18 mouse cellular contexts compared by ENCODE assay signal in the genomic region with DNA sequence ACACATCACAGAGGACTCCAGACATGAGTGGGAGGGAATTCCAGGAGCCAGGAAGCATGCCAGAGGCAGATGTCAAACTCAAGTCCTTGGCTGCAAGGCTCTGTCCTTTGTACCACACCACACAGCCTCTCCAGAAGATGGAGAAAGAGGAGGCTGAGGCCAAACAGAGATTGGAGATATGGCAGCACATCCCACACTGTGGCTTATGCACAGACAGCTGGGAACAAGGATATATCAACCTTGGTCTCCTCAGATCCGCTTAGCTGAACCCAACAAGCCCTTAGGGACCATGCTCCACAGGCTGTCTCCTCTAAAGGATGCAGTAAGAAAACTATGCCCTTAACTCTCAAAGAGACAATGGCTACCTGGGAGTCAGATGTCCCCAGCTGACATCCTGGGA. TPM values are rescaled to one million over a fixed set of nuclear protein-coding genes. Genes with fewer than 3 reads are reported as not detected.
DNase-seq lines count a peak whose midpoint lies in the region; ATAC-seq and TF ChIP-seq lines count a peak whose summit lies in the region.
"Had no signal": no experiment of that assay in that cellular context is flagged by ENCODE, and none has a peak within 500 bp of the region (broad histone marks: within the 10 kb centered on the region; RNA-seq: fewer than 3 reads in every experiment).

No protein-coding gene starts in this region.

- no peaks in the 10 kb centered on the region for H3K79me2 ChIP-seq in MEL (ENCODE audit: control insufficient read depth, insufficient read depth, low read length, poor library complexity)

- TF ChIP-seq EP300 in MEL (IDR thresholded peaks at IDR 0.05; ENCODE audit: low read depth in 1 of 2, low read length in 2 of 2), result no peak

- peak overlapping the region; percentile 83 for H3K27ac ChIP-seq in hindbrain, embryonic 13.5 days
- H3K27ac ChIP-seq in hindbrain, embryonic 11.5 days (ENCODE audit: low read depth, low read length), result no peak overlapping the region
- H3K27ac ChIP-seq in MEL (ENCODE audit: control insufficient read depth, low read depth, low read length), result no peak overlapping the region
- 0 out of 2 replicates have a peak overlapping the region, but pooled peaks have one; percentile 7 for H3K27ac ChIP-seq in hindbrain, embryonic 15.5 days (replicated peaks)
- no peak overlapping the region for H3K27ac ChIP-seq in kidney, embryonic 16.5 days (ENCODE audit: low read length)
- H3K27ac ChIP-seq: intestine, embryonic 15.5 days; kidney, embryonic 15.5 days; macrophage had no signal

- TF ChIP-seq POLR2A in MEL (IDR thresholded peaks at IDR 0.05; ENCODE audit: control insufficient read depth in 1 of 2, insufficient read depth in 1 of 2, low read depth in 1 of 2, low read length in 2 of 2, poor library complexity in 1 of 2), result no peak

- TF ChIP-seq CTCF in MEL (IDR thresholded peaks at IDR 0.05 in 2 of 3, conservative IDR thresholded peaks at IDR 0.05 in 1 of 3; ENCODE audit: control insufficient read depth in 1 of 3, insufficient read depth in 1 of 3, low read depth in 2 of 3, low read length in 3 of 3, poor library complexity in 1 of 3, severe bottlenecking in 1 of 3), result no peak

- H3K9me3 ChIP-seq in hindbrain, embryonic 13.5 days, result no peaks in the 10 kb centered on the region
- H3K9me3 ChIP-seq in hindbrain, embryonic 11.5 days (ENCODE audit: control insufficient read depth, low read length), result no peaks in the 10 kb centered on the region
- H3K9me3 ChIP-seq in MEL (replicated peaks; ENCODE audit: insufficient read depth, low read length), result no peaks in the 10 kb centered on the region
- no peaks in the 10 kb centered on the region for H3K9me3 ChIP-seq in hindbrain, embryonic 15.5 days
- no peaks in the 10 kb centered on the region for H3K9me3 ChIP-seq in kidney, embryonic 16.5 days (ENCODE audit: low read length)
- H3K9me3 ChIP-seq: intestine, embryonic 15.5 days; kidney, embryonic 15.5 days had no signal

- ATAC-seq in hindbrain, embryonic 13.5 days (ENCODE audit: low FRiP score), result no peak
- no peak for ATAC-seq in hindbrain, embryonic 11.5 days (ENCODE audit: low FRiP score)
- no peak for ATAC-seq in hindbrain, embryonic 15.5 days (ENCODE audit: low FRiP score, low read depth)
- ATAC-seq in kidney, embryonic 16.5 days (ENCODE audit: low FRiP score, low TSS enrichment), result no peak
- ATAC-seq: activated CD4-positive, CD25-positive, alpha-beta regulatory T cell, adult 4 months; intestine, embryonic 15.5 days; Patski had no signal

- no peak for TF ChIP-seq RAD21 in MEL (IDR thresholded peaks at IDR 0.05; ENCODE audit: low read depth, low read length)

- whole genome bisulfite sequencing in hindbrain, embryonic 13.5 days, result 71% methylated on average over 1 of the region's 1 CpGs
- WGBS in hindbrain, embryonic 11.5 days, result 74% methylated on average over 1 of the region's 1 CpGs
- WGBS in hindbrain, embryonic 15.5 days, result 62% methylated on average over 1 of the region's 1 CpGs
- 93% methylated on average over 1 of the region's 1 CpGs for WGBS in kidney, embryonic 16.5 days

- no peak overlapping the region for H3K9ac ChIP-seq in hindbrain, embryonic 13.5 days
- H3K9ac ChIP-seq in hindbrain, embryonic 11.5 days (ENCODE audit: low read depth, low read length), result no peak overlapping the region
- no peak overlapping the region for H3K9ac ChIP-seq in MEL (ENCODE audit: control insufficient read depth, low read depth, low read length, poor library complexity, severe bottlenecking)
- H3K9ac ChIP-seq in hindbrain, embryonic 15.5 days, result no peak overlapping the region
- no peak overlapping the region for H3K9ac ChIP-seq in kidney, embryonic 16.5 days (replicated peaks; ENCODE audit: low read length)
- H3K9ac ChIP-seq: intestine, embryonic 15.5 days; kidney, embryonic 15.5 days had no signal

- no peak overlapping the region for H3K4me2 ChIP-seq in hindbrain, embryonic 13.5 days
- H3K4me2 ChIP-seq in hindbrain, embryonic 11.5 days (replicated peaks; ENCODE audit: low read depth, low read length), result no peak overlapping the region
- H3K4me2 ChIP-seq in hindbrain, embryonic 15.5 days, result no peak overlapping the region
- H3K4me2 ChIP-seq in kidney, embryonic 16.5 days (replicated peaks; ENCODE audit: low read depth, low read length), result no peak overlapping the region
- H3K4me2 ChIP-seq: heart, embryonic 11.5 days; intestine, embryonic 15.5 days; kidney, embryonic 15.5 days had no signal

- H3K4me3 ChIP-seq in hindbrain, embryonic 13.5 days, result no peak overlapping the region
- no peak overlapping the region for H3K4me3 ChIP-seq in hindbrain, embryonic 11.5 days (ENCODE audit: low read depth, low read length)
- no peak overlapping the region for H3K4me3 ChIP-seq in MEL (ENCODE audit: control insufficient read depth in 1 of 2, insufficient read depth in 1 of 2, low read depth in 2 of 2, low read length in 2 of 2)
- H3K4me3 ChIP-seq in hindbrain, embryonic 15.5 days, result no peak overlapping the region
- no peak overlapping the region for H3K4me3 ChIP-seq in kidney, embryonic 16.5 days (ENCODE audit: low read length)
- H3K4me3 ChIP-seq: intestine, embryonic 15.5 days; kidney, embryonic 15.5 days had no signal

- H3K36me3 ChIP-seq in hindbrain, embryonic 13.5 days, result no peaks in the 10 kb centered on the region
- no peaks in the 10 kb centered on the region for H3K36me3 ChIP-seq in hindbrain, embryonic 11.5 days (ENCODE audit: control insufficient read depth, insufficient read depth, low read length)
- H3K36me3 ChIP-seq in MEL (ENCODE audit: control insufficient read depth in 1 of 2, insufficient read depth in 2 of 2, low read length in 2 of 2), result peaks cover 6 to 24% of the 10 kb centered on the region in 2 experiments
- no peaks in the 10 kb centered on the region for H3K36me3 ChIP-seq in hindbrain, embryonic 15.5 days
- no peaks in the 10 kb centered on the region for H3K36me3 ChIP-seq in kidney, embryonic 16.5 days (ENCODE audit: insufficient read depth, low read length)
- H3K36me3 ChIP-seq: intestine, embryonic 15.5 days; kidney, embryonic 15.5 days had no signal

- peak; percentile 16 for DNase-seq in cerebellum, adult 9-10 months
- DNase-seq in cerebellum, postnatal 4 days (ENCODE audit: low spot score in 2 of 2), result no peak
- no peak for DNase-seq in hindbrain, embryonic 11.5 days (ENCODE audit: low spot score)
- DNase-seq in MEL (ENCODE audit: low read depth, low spot score), result no peak
- DNase-seq in spleen, adult 18-20 months, result no peak
- DNase-seq: adrenal gland, postnatal 25 days; heart, postnatal 14 days; liver; lung, adult 2 months had no signal

- H3K4me1 ChIP-seq in hindbrain, embryonic 13.5 days (replicated peaks), result peaks cover 32% of the 10 kb centered on the region
- peaks cover 9% of the 10 kb centered on the region for H3K4me1 ChIP-seq in hindbrain, embryonic 11.5 days (replicated peaks; ENCODE audit: control insufficient read depth, insufficient read depth, low read length)
- peaks cover 9 to 21% of the 10 kb centered on the region in 2 experiments for H3K4me1 ChIP-seq in MEL (ENCODE audit: control insufficient read depth in 1 of 2, insufficient read depth in 2 of 2, low read length in 2 of 2)
- peaks cover 25% of the 10 kb centered on the region for H3K4me1 ChIP-seq in hindbrain, embryonic 15.5 days (replicated peaks)
- H3K4me1 ChIP-seq in kidney, embryonic 16.5 days (ENCODE audit: insufficient read depth, low read length), result peaks cover 3% of the 10 kb centered on the region; the same call in 1 of the 2 replicates

- H3K27me3 ChIP-seq in hindbrain, embryonic 13.5 days, result no peaks in the 10 kb centered on the region
- H3K27me3 ChIP-seq in hindbrain, embryonic 11.5 days (ENCODE audit: control insufficient read depth, insufficient read depth, low read length), result no peaks in the 10 kb centered on the region
- H3K27me3 ChIP-seq in MEL (ENCODE audit: control insufficient read depth in 1 of 2, insufficient read depth in 2 of 2, low read length in 2 of 2), result no peaks in the 10 kb centered on the region
- no peaks in the 10 kb centered on the region for H3K27me3 ChIP-seq in hindbrain, embryonic 15.5 days
- no peaks in the 10 kb centered on the region for H3K27me3 ChIP-seq in kidney, embryonic 16.5 days (ENCODE audit: insufficient read depth, low read length)
- H3K27me3 ChIP-seq: intestine, embryonic 15.5 days; kidney, embryonic 15.5 days; Patski had no signal

TF ChIP-seq in MEL, 35 proteins besides CTCF, POLR2A, EP300 and RAD21:
- TF ChIP-seq POLR2AphosphoS5 (IDR thresholded peaks at IDR 0.05; ENCODE audit: borderline replicate concordance, low read depth, low read length), result no peak
- TF ChIP-seq ZMIZ1 (IDR thresholded peaks at IDR 0.05; ENCODE audit: low read depth, low read length), result 0 out of 2 replicates have a peak, but pooled peaks have one; percentile 10
- no peak for TF ChIP-seq RCOR1 (IDR thresholded peaks at IDR 0.05; ENCODE audit: low read depth, low read length)
- TF ChIP-seq NRF1 (IDR thresholded peaks at IDR 0.05; ENCODE audit: insufficient read depth, low read depth, low read length, poor library complexity, severe bottlenecking), result no peak

RNA-seq across cellular contexts. Expression of gene Chst15, which starts 54.8 kb away (rescaled TPM):
- polyA plus RNA-seq in hindbrain, embryonic 13.5 days (2015; fragmentation: Nextera tagmentation; extraction: Ambion mirVana), result 22.2 and 24.4 TPM in 2 replicates
- polyA plus RNA-seq in hindbrain, embryonic 11.5 days (2014; fragmentation: Nextera tagmentation; extraction: Ambion mirVana), result 25.5 and 28.3 TPM in 2 replicates
- total RNA-seq in MEL (2012; rRNA removed), result 14.3 and 14.9 TPM in 2 replicates
- 10 to 100 TPM in 1 of 2 experiments, not detected in 1; 18.1 TPM for polyA plus RNA-seq in MEL (2012; ENCODE audit: insufficient read depth in 1 of 2, insufficient read length in 2 of 2, low read depth in 1 of 2, low replicate concordance in 2 of 2, missing spikeins in 1 of 2)
- polyA plus RNA-seq in hindbrain, embryonic 15.5 days (2015; fragmentation: Nextera tagmentation; extraction: Ambion mirVana), result 22.3 and 27.0 TPM in 2 replicates
- polyA plus RNA-seq in kidney, embryonic 16.5 days (2015; fragmentation: Nextera tagmentation; extraction: Ambion mirVana), result 19.7 and 21.0 TPM in 2 replicates

Comparison
In these comparisons a context has a peak if more than half of its experiments do, and no peak if none do; other contexts are left out.
1. H3K27ac ChIP-seq: peak in hindbrain, embryonic 13.5 days (single experiment) and hindbrain, embryonic 15.5 days (single experiment); none in hindbrain, embryonic 11.5 days (single experiment), MEL (single experiment) and kidney, embryonic 16.5 days (single experiment).